15 mouse cellular contexts compared by ENCODE assay signal in the genomic region with DNA sequence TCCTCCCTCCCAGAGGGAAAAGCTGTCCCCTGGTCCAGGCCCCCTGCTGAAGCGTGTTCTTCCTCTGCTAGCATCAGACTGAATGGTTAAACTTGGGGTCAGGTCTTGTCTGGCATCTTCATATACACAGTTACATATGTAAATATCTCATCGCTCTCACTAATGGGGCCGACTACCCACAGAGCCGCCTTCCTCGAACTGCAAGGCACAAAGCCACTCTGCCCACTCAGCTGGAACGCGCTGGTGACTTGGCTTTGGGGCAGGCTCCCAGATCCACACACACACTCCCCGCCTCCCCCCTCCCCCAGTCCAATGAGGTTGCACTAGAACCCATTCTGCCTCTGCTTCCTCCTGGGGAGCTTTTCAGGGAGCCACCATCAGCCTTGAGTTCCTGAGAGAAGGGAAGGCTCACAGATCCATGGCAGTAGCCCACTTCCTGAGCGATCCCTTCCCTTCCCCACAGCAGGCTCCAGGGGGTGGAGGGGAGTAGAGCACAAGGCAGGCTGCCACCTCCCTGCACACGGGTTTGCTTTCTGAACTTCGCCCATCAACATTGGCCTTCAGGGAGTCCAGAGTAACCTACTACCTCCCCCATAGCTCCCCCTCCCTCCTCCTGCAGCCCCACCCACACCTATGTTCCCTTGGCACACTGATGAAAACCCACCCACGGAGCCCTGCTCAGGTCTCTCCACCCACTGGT.
DNase-seq lines count a peak whose midpoint lies in the region; ATAC-seq and TF ChIP-seq lines count a peak whose summit lies in the region.
"Had no signal": no experiment of that assay in that cellular context is flagged by ENCODE, and none has a peak within 500 bp of the region (broad histone marks: within the 10 kb centered on the region; RNA-seq: fewer than 3 reads in every experiment).

No protein-coding gene starts in this region.

- H3K4me1 ChIP-seq in embryonic facial prominence, embryonic 14.5 days (ENCODE audit: control insufficient read depth, insufficient read depth, low read length) = no peaks in the 10 kb centered on the region
- H3K4me1 ChIP-seq in embryonic facial prominence, embryonic 10.5 days = peaks cover 9% of the 10 kb centered on the region
- H3K4me1 ChIP-seq in kidney, postnatal 0 days (replicated peaks; ENCODE audit: insufficient read depth, low read length) = no peaks in the 10 kb centered on the region
- peaks cover 9% of the 10 kb centered on the region; the same call in 1 of the 2 replicates for H3K4me1 ChIP-seq in hindbrain, embryonic 13.5 days (replicated peaks)
- H3K4me1 ChIP-seq: liver, embryonic 13.5 days had no signal

- H3K4me3 ChIP-seq in embryonic facial prominence, embryonic 14.5 days (ENCODE audit: low read depth, low read length) = no peak overlapping the region
- no peak overlapping the region for H3K4me3 ChIP-seq in embryonic facial prominence, embryonic 10.5 days
- H3K4me3 ChIP-seq in kidney, postnatal 0 days (replicated peaks; ENCODE audit: low read depth, low read length) = no peak overlapping the region
- H3K4me3 ChIP-seq in hindbrain, embryonic 13.5 days = no peak overlapping the region
- H3K4me3 ChIP-seq: embryonic facial prominence, embryonic 12.5 days; gastrocnemius, adult 2 months; liver, embryonic 13.5 days had no signal

- no peaks in the 10 kb centered on the region for H3K9me3 ChIP-seq in embryonic facial prominence, embryonic 14.5 days (ENCODE audit: control insufficient read depth, low read length)
- no peaks in the 10 kb centered on the region for H3K9me3 ChIP-seq in embryonic facial prominence, embryonic 10.5 days
- H3K9me3 ChIP-seq in kidney, postnatal 0 days (replicated peaks; ENCODE audit: low read length) = no peaks in the 10 kb centered on the region
- no peaks in the 10 kb centered on the region for H3K9me3 ChIP-seq in hindbrain, embryonic 13.5 days
- H3K9me3 ChIP-seq: embryonic facial prominence, embryonic 12.5 days; liver, embryonic 13.5 days had no signal

- H3K27me3 ChIP-seq in embryonic facial prominence, embryonic 14.5 days (replicated peaks; ENCODE audit: control insufficient read depth, insufficient read depth, low read length) = no peaks in the 10 kb centered on the region
- peaks cover 7% of the 10 kb centered on the region; the same call in 1 of the 2 replicates for H3K27me3 ChIP-seq in embryonic facial prominence, embryonic 10.5 days (replicated peaks; ENCODE audit: low read depth, poor library complexity, severe bottlenecking)
- H3K27me3 ChIP-seq in kidney, postnatal 0 days (ENCODE audit: insufficient read depth, low read length) = no peaks in the 10 kb centered on the region
- H3K27me3 ChIP-seq in hindbrain, embryonic 13.5 days = no peaks in the 10 kb centered on the region
- H3K27me3 ChIP-seq: embryonic facial prominence, embryonic 12.5 days; liver, embryonic 13.5 days had no signal

- H3K36me3 ChIP-seq in embryonic facial prominence, embryonic 14.5 days (ENCODE audit: control insufficient read depth, insufficient read depth, low read length) = no peaks in the 10 kb centered on the region
- H3K36me3 ChIP-seq in embryonic facial prominence, embryonic 10.5 days (replicated peaks) = no peaks in the 10 kb centered on the region
- no peaks in the 10 kb centered on the region for H3K36me3 ChIP-seq in kidney, postnatal 0 days (ENCODE audit: insufficient read depth, low read length)
- H3K36me3 ChIP-seq in hindbrain, embryonic 13.5 days = peaks cover 35% of the 10 kb centered on the region
- H3K36me3 ChIP-seq: embryonic facial prominence, embryonic 12.5 days; liver, embryonic 13.5 days had no signal

- DNase-seq in embryonic facial prominence, embryonic 14.5 days (ENCODE audit: low spot score) = no peak
- DNase-seq in embryonic facial prominence, embryonic 10.5 days (ENCODE audit: low spot score) = no peak
- no peak for DNase-seq in kidney, postnatal 0 days (ENCODE audit: low spot score)
- DNase-seq in kidney, adult 11 months = no peak
- peak; percentile 44 for DNase-seq in retina, postnatal 1 day
- DNase-seq in urinary bladder, adult 18-20 months (ENCODE audit: low spot score in 2 of 2) = no peak
- no peak for DNase-seq in frontal cortex, postnatal 14 days (ENCODE audit: low spot score in 2 of 2)
- DNase-seq: adrenal gland, postnatal 14 days; cerebellum, adult 11-12 months; gastrocnemius, adult 2 months; liver, embryonic 13.5 days; lung, postnatal 4 days; right cerebral cortex, postnatal 25 days had no signal

- TF ChIP-seq CTCF in kidney, postnatal 0 days (IDR thresholded peaks at IDR 0.05; ENCODE audit: low read depth) = no peak

- ATAC-seq in embryonic facial prominence, embryonic 14.5 days (ENCODE audit: low read depth) = no peak
- peak; percentile 40; the same call in 1 of the 2 replicates for ATAC-seq in kidney, postnatal 0 days (replicated peaks; ENCODE audit: low FRiP score, low read depth)
- ATAC-seq in hindbrain, embryonic 13.5 days (ENCODE audit: low FRiP score) = 0 out of 2 replicates have a peak, but pooled peaks have one; percentile 54

- H3K4me2 ChIP-seq in embryonic facial prominence, embryonic 14.5 days (ENCODE audit: low read depth, low read length) = no peak overlapping the region
- 0 out of 2 replicates have a peak overlapping the region, but pooled peaks have one; percentile 5 for H3K4me2 ChIP-seq in kidney, postnatal 0 days (ENCODE audit: low read length)
- H3K4me2 ChIP-seq in hindbrain, embryonic 13.5 days = no peak overlapping the region
- H3K4me2 ChIP-seq: embryonic facial prominence, embryonic 12.5 days; liver, embryonic 13.5 days had no signal

- no peak overlapping the region for H3K27ac ChIP-seq in embryonic facial prominence, embryonic 14.5 days (replicated peaks; ENCODE audit: low read depth, low read length)
- no peak overlapping the region for H3K27ac ChIP-seq in embryonic facial prominence, embryonic 10.5 days (replicated peaks)
- no peak overlapping the region for H3K27ac ChIP-seq in kidney, postnatal 0 days
- no peak overlapping the region for H3K27ac ChIP-seq in hindbrain, embryonic 13.5 days
- H3K27ac ChIP-seq: embryonic facial prominence, embryonic 12.5 days; gastrocnemius, adult 2 months; liver, embryonic 13.5 days had no signal

- 0 out of 2 replicates have a peak overlapping the region, but pooled peaks have one; percentile 22 for H3K9ac ChIP-seq in embryonic facial prominence, embryonic 14.5 days (ENCODE audit: low read depth, low read length)
- H3K9ac ChIP-seq in kidney, postnatal 0 days (ENCODE audit: low read depth, low read length) = no peak overlapping the region
- H3K9ac ChIP-seq in hindbrain, embryonic 13.5 days = no peak overlapping the region
- H3K9ac ChIP-seq: embryonic facial prominence, embryonic 12.5 days; liver, embryonic 13.5 days had no signal

- WGBS in embryonic facial prominence, embryonic 14.5 days = 33% methylated on average over 11 of the region's 12 CpGs
- 18% methylated on average over 12 of the region's 12 CpGs for WGBS in embryonic facial prominence, embryonic 10.5 days
- WGBS in kidney, postnatal 0 days = 39% methylated on average over 12 of the region's 12 CpGs
- 14% methylated on average over 12 of the region's 12 CpGs for WGBS in hindbrain, embryonic 13.5 days
